Mouse (Mus musculus): ENCODE measurements at regions not wholly inside any gene's neighbourhood (a gene's known extent, or its start where the extent isn't known, plus 50 kb on each side); places are given as distances from the start of the nearest gene placed in this dataset.

- in situ Hi-C loops (cut with MboI, MseI): no loop called here
Observed at GRCm38 (mm10) chr3:81482742-81483141, 446.5 kb downstream of the Pdgfc start.

- in situ Hi-C loops (cut with MboI, MseI): no loop called here
Observed at GRCm38 (mm10) chr3:81483363-81483762, 447.1 kb downstream of the Pdgfc start.

GRCm38 (mm10) chr3:81505316-81505715, 427.1 kb upstream of the Ctso start:
- in situ Hi-C loops (cut with MboI, MseI): no loop called here

GRCm38 (mm10) chr3:81508611-81509010, 423.8 kb upstream of the Ctso start:
- in situ Hi-C loops (cut with MboI, MseI): no loop called here

- in situ Hi-C loops (cut with MboI, MseI): no loop called here
Observed at GRCm38 (mm10) chr3:81521804-81522203, 410.6 kb upstream of the Ctso start.

GRCm38 (mm10) chr3:81530872-81531271, 401.5 kb upstream of the Ctso start:
- in situ Hi-C loops (cut with MboI, MseI): no loop called here

GRCm38 (mm10) chr3:81535448-81536205, 396.8 kb upstream of the Ctso start:
- in situ Hi-C loops (cut with MboI, MseI): no loop called here

- in situ Hi-C loops (cut with MboI, MseI): no loop called here
Observed at GRCm38 (mm10) chr3:81554773-81555172, 377.6 kb upstream of the Ctso start.

- in situ Hi-C loops (cut with MboI, MseI): no loop called here
Observed at GRCm38 (mm10) chr3:81562610-81563258, 369.7 kb upstream of the Ctso start.

GRCm38 (mm10) chr3:81563858-81564756, 368.3 kb upstream of the Ctso start:
- in situ Hi-C loops (cut with MboI, MseI): no loop called here

- in situ Hi-C loops (cut with MboI, MseI): no loop called here
Observed at GRCm38 (mm10) chr3:81564757-81565063, 367.7 kb upstream of the Ctso start.

- in situ Hi-C loops (cut with MboI, MseI): no loop called here
Observed at GRCm38 (mm10) chr3:81583387-81584027, 348.9 kb upstream of the Ctso start.

- in situ Hi-C loops (cut with MboI, MseI): no loop called here
Observed at GRCm38 (mm10) chr3:81589109-81589508, 343.3 kb upstream of the Ctso start.

- in situ Hi-C loops (cut with MboI, MseI): no loop called here
Observed at GRCm38 (mm10) chr3:81629157-81629556, 303.2 kb upstream of the Ctso start.

- in situ Hi-C loops (cut with MboI, MseI): no loop called here
Observed at GRCm38 (mm10) chr3:81658490-81658889, 273.9 kb upstream of the Ctso start.

GRCm38 (mm10) chr3:81661620-81662019, 270.8 kb upstream of the Ctso start:
- in situ Hi-C loops (cut with MboI, MseI): no loop called here

GRCm38 (mm10) chr3:81666262-81666661, 266.1 kb upstream of the Ctso start:
- in situ Hi-C loops (cut with MboI, MseI): no loop called here

- in situ Hi-C loops (cut with MboI, MseI): no loop called here
Observed at GRCm38 (mm10) chr3:81676570-81676969, 255.8 kb upstream of the Ctso start.

GRCm38 (mm10) chr3:81701974-81702697, 230.3 kb upstream of the Ctso start:
- in situ Hi-C loops (cut with MboI, MseI): no loop called here

GRCm38 (mm10) chr3:81718911-81719310, 213.5 kb upstream of the Ctso start:
- in situ Hi-C loops (cut with MboI, MseI): loop anchor here (5.0 kb wide), 1 partner anchor 37 kb away; no protein-coding TSS in a partner anchor

- in situ Hi-C loops (cut with MboI, MseI): no loop called here
Observed at GRCm38 (mm10) chr3:81735463-81735862, 196.9 kb upstream of the Ctso start.
